Mouse (Mus musculus): ENCODE results near the gene Tpm1. TPM values are rescaled to one million over a fixed set of nuclear protein-coding genes. Genes with fewer than 3 reads are reported as not detected.
A peak's percentile ranks its signal among the peaks of the same experiment; 100 is the strongest.

Tpm1 gene
- 100 to 1,000 TPM; 180 to 192 TPM for total RNA-seq (2021)

DNA sequence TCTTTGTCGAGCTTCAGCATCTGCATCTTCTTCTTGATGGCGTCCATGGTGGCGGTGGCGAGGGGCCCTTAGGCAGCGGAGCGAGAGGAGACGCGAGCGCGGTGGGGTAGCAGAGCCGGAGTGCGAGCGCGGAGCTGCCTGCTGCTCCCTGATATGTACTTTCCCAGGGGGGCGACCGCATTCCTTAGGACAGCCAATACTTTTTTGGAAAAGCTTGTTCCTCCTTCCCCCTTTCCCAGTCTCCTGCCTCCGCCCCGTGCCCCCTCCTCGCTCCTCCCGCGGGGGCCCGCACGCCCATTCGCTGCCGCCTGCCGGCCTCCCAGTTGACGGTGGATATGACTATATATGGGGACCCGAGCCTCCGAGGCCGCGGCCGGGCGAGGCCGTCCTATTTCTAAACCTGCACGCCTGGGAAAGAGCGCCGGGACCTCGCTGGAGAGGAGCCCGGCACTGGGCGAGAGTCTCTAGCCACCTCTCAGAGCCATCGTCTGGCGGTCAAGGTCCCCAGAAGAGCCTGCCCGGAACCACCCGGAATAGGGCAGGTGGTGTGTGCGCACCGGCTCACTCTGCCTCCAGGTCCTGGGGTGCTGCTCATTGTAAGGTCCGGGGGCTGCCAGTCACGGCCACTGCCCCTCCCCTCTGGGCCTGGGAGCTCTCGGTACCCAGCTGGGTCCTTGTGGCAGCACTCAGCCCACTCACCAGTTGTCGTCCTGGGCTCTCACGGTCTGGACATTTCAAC lies at the start of gene Tpm1:
Tpm1 (minus strand) TSS at position 321 of the 739 bp plus-strand sequence.
- peak in 1 of 2 experiments; percentile 87 for DNase-seq (ENCODE audit: extremely low spot score in 1 of 2, low spot score in 2 of 2)
- intact Hi-C loops (cut with DNase I) = loop anchor here (5.0 kb wide), 1 partner anchor 583 kb away; no protein-coding TSS in a partner anchor

GRCm38 (mm10) chr9:67094371-67094770 lies 45.2 kb upstream of the Tpm1 start:
- intact Hi-C loops (cut with DNase I) = no loop called here

GRCm38 (mm10) chr9:67092210-67092609 lies 43.0 kb upstream of the Tpm1 start:
- DNase-seq (ENCODE audit: extremely low spot score in 1 of 2, low spot score in 2 of 2) = no peak
- intact Hi-C loops (cut with DNase I) = no loop called here

More at GRCm38 (mm10) chr9:67094371-67094770, 45.2 kb upstream of the Tpm1 start:
- no peak for DNase-seq (ENCODE audit: extremely low spot score in 1 of 2, low spot score in 2 of 2)

DNA sequence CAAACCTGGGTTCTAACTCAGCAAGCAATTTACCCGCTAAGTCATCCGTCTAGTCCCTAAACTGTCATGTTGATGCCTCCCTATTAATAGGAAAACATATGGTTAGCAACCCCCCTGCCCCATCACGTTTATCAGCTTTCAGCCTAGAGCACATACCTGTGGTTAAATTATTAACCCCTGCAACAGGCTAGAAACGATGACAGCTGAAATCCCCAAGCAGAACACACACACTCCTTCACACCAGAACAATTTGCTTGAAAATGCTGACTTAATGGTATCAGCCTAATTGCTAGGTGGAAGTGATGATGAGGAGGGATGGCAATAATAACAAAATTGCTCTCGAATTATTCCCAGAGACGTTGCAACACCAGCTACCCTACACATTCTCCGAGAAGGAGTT lies 42.4 kb upstream of the Tpm1 start:
- DNase-seq (ENCODE audit: extremely low spot score in 1 of 2, low spot score in 2 of 2) = no peak
- intact Hi-C loops (cut with DNase I) = no loop called here

GRCm38 (mm10) chr9:67091151-67091550 lies 41.9 kb upstream of the Tpm1 start:
- intact Hi-C loops (cut with DNase I) = no loop called here
- DNase-seq (ENCODE audit: extremely low spot score in 1 of 2, low spot score in 2 of 2) = no peak

GRCm38 (mm10) chr9:67090633-67091045 lies 41.4 kb upstream of the Tpm1 start:
- intact Hi-C loops (cut with DNase I) = no loop called here
- no peak for DNase-seq (ENCODE audit: extremely low spot score in 1 of 2, low spot score in 2 of 2)

- no peak for DNase-seq (ENCODE audit: extremely low spot score in 1 of 2, low spot score in 2 of 2)
- intact Hi-C loops (cut with DNase I) = loop anchor here (5.0 kb wide), 1 partner anchor 197 kb away; no protein-coding TSS in a partner anchor
These were observed 40.0 kb upstream of the Tpm1 start for GRCm38 (mm10) chr9:67089167-67089566.

- DNase-seq (ENCODE audit: extremely low spot score in 1 of 2, low spot score in 2 of 2) = no peak
- intact Hi-C loops (cut with DNase I) = no loop called here
These were observed 34.6 kb upstream of the Tpm1 start for GRCm38 (mm10) chr9:67083801-67084200.

DNA sequence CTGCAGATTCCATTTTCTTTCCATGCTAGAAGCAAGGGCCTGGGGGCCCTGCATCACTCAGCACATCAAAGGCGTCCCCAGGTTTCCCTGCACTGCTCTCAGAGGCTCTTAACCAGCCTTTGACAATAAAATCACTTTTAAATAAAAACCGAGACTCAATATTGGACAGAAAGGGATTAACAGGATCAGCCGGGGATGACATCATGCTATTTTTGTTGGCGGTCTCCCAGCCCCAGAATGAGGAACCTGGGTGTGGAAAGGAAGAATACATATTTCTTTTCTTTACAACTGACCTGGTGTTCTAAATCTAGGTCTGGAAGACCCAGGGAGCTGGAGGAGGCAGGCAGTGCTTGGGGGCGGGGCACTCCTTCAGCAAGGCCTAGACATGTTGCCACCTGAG lies 32.5 kb upstream of the Tpm1 start:
- peak in 1 of 2 experiments; percentile 29 for DNase-seq (ENCODE audit: extremely low spot score in 1 of 2, low spot score in 2 of 2)
- intact Hi-C loops (cut with DNase I) = no loop called here

- DNase-seq (ENCODE audit: extremely low spot score in 1 of 2, low spot score in 2 of 2) = no peak
- intact Hi-C loops (cut with DNase I) = no loop called here
These were observed 28.6 kb upstream of the Tpm1 start for GRCm38 (mm10) chr9:67077658-67078319.

- intact Hi-C loops (cut with DNase I) = no loop called here
These were observed 28.1 kb upstream of the Tpm1 start for GRCm38 (mm10) chr9:67077266-67077657.

GRCm38 (mm10) chr9:67072182-67072581 lies 23.0 kb upstream of the Tpm1 start:
- no peak for DNase-seq (ENCODE audit: extremely low spot score in 1 of 2, low spot score in 2 of 2)
- intact Hi-C loops (cut with DNase I) = no loop called here

More at GRCm38 (mm10) chr9:67077266-67077657, 28.1 kb upstream of the Tpm1 start:
- DNase-seq (ENCODE audit: extremely low spot score in 1 of 2, low spot score in 2 of 2) = no peak

GRCm38 (mm10) chr9:67071596-67071995 lies 22.4 kb upstream of the Tpm1 start:
- DNase-seq (ENCODE audit: extremely low spot score in 1 of 2, low spot score in 2 of 2) = no peak
- intact Hi-C loops (cut with DNase I) = no loop called here

- intact Hi-C loops (cut with DNase I) = no loop called here
- DNase-seq (ENCODE audit: extremely low spot score in 1 of 2, low spot score in 2 of 2) = no peak
These were observed 21.9 kb upstream of the Tpm1 start for GRCm38 (mm10) chr9:67071103-67071502.

GRCm38 (mm10) chr9:67066616-67067015 lies 17.4 kb upstream of the Tpm1 start:
- DNase-seq (ENCODE audit: extremely low spot score in 1 of 2, low spot score in 2 of 2) = no peak
- intact Hi-C loops (cut with DNase I) = no loop called here

DNA sequence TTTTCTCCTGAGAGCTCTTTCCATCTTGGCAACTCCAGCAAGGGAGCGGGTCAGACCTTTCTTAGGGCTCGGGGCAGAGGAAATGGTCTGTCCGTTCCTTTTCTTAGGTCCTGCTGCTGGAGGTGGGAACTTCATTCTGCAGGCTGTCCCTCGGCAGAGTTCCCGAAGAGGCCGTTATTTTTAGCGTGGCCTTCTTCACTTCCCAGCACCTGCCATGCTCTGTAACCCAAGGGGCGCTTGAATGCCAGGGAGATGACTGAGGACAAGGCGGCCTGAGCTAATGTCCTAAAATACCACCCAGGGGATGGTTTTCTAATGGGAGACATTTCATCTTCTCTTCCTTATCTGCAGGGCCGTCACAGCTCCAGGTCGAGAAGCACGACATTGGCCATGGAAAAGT lies 10.5 kb upstream of the Tpm1 start:
- intact Hi-C loops (cut with DNase I) = no loop called here
- no peak for DNase-seq (ENCODE audit: extremely low spot score in 1 of 2, low spot score in 2 of 2)

DNA sequence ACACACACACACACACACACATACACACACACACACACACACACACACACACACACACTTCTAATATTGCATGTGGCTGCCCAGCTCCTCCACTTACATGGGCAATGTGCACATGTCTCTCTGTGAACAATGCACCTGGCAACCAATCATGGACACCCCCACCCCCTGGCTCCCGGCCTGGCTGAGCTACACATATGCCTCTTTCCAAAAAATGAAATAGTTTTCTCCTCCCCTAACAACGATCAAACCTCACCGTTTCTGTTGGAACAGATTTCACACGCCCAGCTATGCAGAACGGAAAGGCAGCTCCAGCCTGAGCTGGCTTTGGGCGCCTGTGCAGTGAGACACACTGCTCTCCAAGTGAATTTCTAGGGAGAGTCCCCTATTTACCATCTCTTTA lies 9.2 kb upstream of the Tpm1 start:
- peak in 1 of 2 experiments; percentile 59 for DNase-seq (ENCODE audit: extremely low spot score in 1 of 2, low spot score in 2 of 2)
- intact Hi-C loops (cut with DNase I) = no loop called here

DNA sequence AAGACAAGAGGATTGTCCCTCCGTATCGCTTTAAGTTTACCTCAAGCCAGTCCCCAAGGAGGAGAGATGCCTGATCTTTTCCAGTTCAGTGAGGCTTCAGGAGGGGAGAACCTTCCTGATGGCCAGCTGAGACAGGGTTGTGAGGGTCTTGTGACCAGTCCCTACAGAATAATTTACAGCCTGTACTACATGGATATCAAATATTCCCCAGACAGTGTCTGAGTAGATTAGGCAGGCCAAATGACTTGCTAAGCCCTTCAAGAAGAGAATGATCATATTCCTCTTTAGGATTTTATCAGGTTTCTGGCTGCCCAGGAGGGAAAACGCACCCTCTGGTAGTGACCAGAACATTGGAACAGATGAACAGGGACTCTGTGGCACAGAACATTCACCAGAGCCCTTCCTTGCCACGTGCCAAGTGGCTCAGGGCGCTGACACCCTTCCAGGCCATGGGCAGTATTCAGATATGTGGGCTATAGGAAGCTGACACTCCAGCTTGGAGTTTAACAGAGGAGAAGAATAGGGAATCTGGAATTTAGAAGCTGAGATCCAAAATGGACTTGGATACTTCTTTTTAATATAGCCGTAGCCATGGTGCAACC lies 1.6 kb upstream of the Tpm1 start:
- intact Hi-C loops (cut with DNase I) = loop anchor here (5.0 kb wide), 1 partner anchor 86 kb away; no protein-coding TSS in a partner anchor
- DNase-seq (ENCODE audit: extremely low spot score in 1 of 2, low spot score in 2 of 2) = no peak

DNA sequence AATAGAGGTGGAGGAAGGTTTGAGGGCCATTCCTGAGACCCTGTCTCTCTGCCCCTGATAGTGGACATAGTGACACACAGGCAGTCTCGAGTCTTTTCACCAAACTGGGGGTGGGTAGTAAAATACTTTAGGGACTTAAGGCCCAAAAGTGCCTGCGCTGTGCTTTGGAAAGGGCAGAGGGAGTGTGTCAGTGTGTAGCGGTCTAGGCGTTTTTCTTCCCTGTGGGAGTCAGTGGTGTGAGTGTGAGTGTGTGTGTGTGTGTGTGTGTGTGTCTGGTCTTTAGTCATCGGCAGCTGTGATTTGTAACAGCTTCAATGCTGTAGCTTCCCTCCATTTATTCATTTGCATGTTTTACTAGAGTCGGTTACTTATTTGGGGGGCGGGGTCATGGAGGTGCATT lies 630 bp upstream of the Tpm1 start:
- no peak for DNase-seq (ENCODE audit: extremely low spot score in 1 of 2, low spot score in 2 of 2)
- intact Hi-C loops (cut with DNase I) = loop anchor here (5.0 kb wide), 2 partner anchors 87 to 582 kb away; no protein-coding TSS in a partner anchor
